Mouse (Mus musculus): ENCODE measurements around the gene Tmsb4x. TPM values are rescaled to one million over a fixed set of nuclear protein-coding genes. Genes with fewer than 3 reads are reported as not detected.

Tmsb4x gene
- polyA plus RNA-seq, 1 experiment = 583 TPM

DNA sequence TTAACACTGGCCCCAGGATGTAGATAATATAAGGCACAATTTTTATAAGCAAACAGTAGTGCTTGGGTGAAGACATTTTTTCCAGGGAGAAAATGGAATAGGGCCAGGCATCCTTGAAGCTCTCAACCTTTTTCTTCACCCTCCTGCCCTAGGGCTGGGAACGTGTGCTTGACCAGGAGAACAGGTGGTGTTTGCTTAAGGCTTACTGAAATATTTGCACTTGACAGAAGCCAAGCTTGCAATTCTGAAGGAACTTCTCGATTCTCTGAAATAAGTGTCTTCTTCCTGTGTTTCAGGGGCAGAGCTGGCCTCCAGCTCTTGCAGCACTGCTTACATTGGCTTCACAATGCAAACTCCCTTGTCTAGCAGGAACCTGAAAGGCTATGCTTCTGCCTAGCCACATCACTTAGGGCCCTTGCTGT is 13.9 kb downstream of the Tmsb4x start:
- Histone ChIP-seq H3K27me3 (ENCODE audit: control insufficient read depth, insufficient read depth, low read length) (no peaks in the 10 kb centered on the region), H3K27ac (ENCODE audit: control insufficient read depth, insufficient read depth, low read length) (no peak overlapping the region), H3K36me3 (ENCODE audit: control insufficient read depth, insufficient read depth, low read length) (no peaks in the 10 kb centered on the region), H3K4me1 (replicated peaks; ENCODE audit: control insufficient read depth, insufficient read depth, low read length) (no peaks in the 10 kb centered on the region), H3K4me3 (ENCODE audit: control insufficient read depth, insufficient read depth, low read length) (no peak overlapping the region)
- TF ChIP-seq CTCF (IDR thresholded peaks at IDR 0.05; ENCODE audit: borderline replicate concordance, control insufficient read depth, extremely low read depth, insufficient read depth, low read length, poor library complexity) (no peak), POLR2A (IDR thresholded peaks at IDR 0.05; ENCODE audit: control insufficient read depth, extremely low read depth, insufficient read depth, low read length, poor library complexity) (no peak)
- WGBS = 41% methylated on average over 2 of the region's 2 CpGs
- no peak for DNase-seq

GRCm38 (mm10) chrX:167186306-167186705 is 22.8 kb downstream of the Tmsb4x start:
- TF ChIP-seq CTCF (IDR thresholded peaks at IDR 0.05; ENCODE audit: borderline replicate concordance, control insufficient read depth, extremely low read depth, insufficient read depth, low read length, poor library complexity) = no peak
- TF ChIP-seq POLR2A (IDR thresholded peaks at IDR 0.05; ENCODE audit: control insufficient read depth, extremely low read depth, insufficient read depth, low read length, poor library complexity) = no peak
- Histone ChIP-seq H3K36me3 (ENCODE audit: control insufficient read depth, insufficient read depth, low read length) (no peaks in the 10 kb centered on the region), H3K4me1 (replicated peaks; ENCODE audit: control insufficient read depth, insufficient read depth, low read length) (no peaks in the 10 kb centered on the region; the same call in 1 of the 2 replicates), H3K27me3 (ENCODE audit: control insufficient read depth, insufficient read depth, low read length) (no peaks in the 10 kb centered on the region), H3K27ac (ENCODE audit: control insufficient read depth, insufficient read depth, low read length) (no peak overlapping the region), H3K4me3 (ENCODE audit: control insufficient read depth, insufficient read depth, low read length) (no peak overlapping the region)
- DNase-seq = no peak
- WGBS = 63% methylated on average over 2 of the region's 2 CpGs

- H3K36me3 ChIP-seq (ENCODE audit: control insufficient read depth, insufficient read depth, low read length) = no peaks in the 10 kb centered on the region
- peaks cover 5% of the 10 kb centered on the region for H3K4me1 ChIP-seq (replicated peaks; ENCODE audit: control insufficient read depth, insufficient read depth, low read length)
- H3K4me3 ChIP-seq (ENCODE audit: control insufficient read depth, insufficient read depth, low read length) = no peak overlapping the region
- H3K27ac ChIP-seq (ENCODE audit: control insufficient read depth, insufficient read depth, low read length) = no peak overlapping the region
- DNase-seq = no peak
- 95% methylated on average over 6 of the region's 6 CpGs for WGBS
- no peaks in the 10 kb centered on the region for H3K27me3 ChIP-seq (ENCODE audit: control insufficient read depth, insufficient read depth, low read length)
- TF ChIP-seq POLR2A (IDR thresholded peaks at IDR 0.05; ENCODE audit: control insufficient read depth, extremely low read depth, insufficient read depth, low read length, poor library complexity) (no peak), CTCF (IDR thresholded peaks at IDR 0.05; ENCODE audit: borderline replicate concordance, control insufficient read depth, extremely low read depth, insufficient read depth, low read length, poor library complexity) (no peak)
Observed at GRCm38 (mm10) chrX:167183535-167183934, 25.6 kb downstream of the Tmsb4x start.

GRCm38 (mm10) chrX:167182411-167182810 is 26.7 kb downstream of the Tmsb4x start:
- H3K27ac ChIP-seq (ENCODE audit: control insufficient read depth, insufficient read depth, low read length) = no peak overlapping the region
- no peaks in the 10 kb centered on the region for H3K27me3 ChIP-seq (ENCODE audit: control insufficient read depth, insufficient read depth, low read length)
- no peak overlapping the region for H3K4me3 ChIP-seq (ENCODE audit: control insufficient read depth, insufficient read depth, low read length)
- no peak for TF ChIP-seq POLR2A (IDR thresholded peaks at IDR 0.05; ENCODE audit: control insufficient read depth, extremely low read depth, insufficient read depth, low read length, poor library complexity)
- no peak for TF ChIP-seq CTCF (IDR thresholded peaks at IDR 0.05; ENCODE audit: borderline replicate concordance, control insufficient read depth, extremely low read depth, insufficient read depth, low read length, poor library complexity)
- 22% methylated on average over 5 of the region's 5 CpGs for WGBS
- DNase-seq = peak; percentile 28
- H3K36me3 ChIP-seq (ENCODE audit: control insufficient read depth, insufficient read depth, low read length) = no peaks in the 10 kb centered on the region
- H3K4me1 ChIP-seq (replicated peaks; ENCODE audit: control insufficient read depth, insufficient read depth, low read length) = peaks cover 5% of the 10 kb centered on the region

DNA sequence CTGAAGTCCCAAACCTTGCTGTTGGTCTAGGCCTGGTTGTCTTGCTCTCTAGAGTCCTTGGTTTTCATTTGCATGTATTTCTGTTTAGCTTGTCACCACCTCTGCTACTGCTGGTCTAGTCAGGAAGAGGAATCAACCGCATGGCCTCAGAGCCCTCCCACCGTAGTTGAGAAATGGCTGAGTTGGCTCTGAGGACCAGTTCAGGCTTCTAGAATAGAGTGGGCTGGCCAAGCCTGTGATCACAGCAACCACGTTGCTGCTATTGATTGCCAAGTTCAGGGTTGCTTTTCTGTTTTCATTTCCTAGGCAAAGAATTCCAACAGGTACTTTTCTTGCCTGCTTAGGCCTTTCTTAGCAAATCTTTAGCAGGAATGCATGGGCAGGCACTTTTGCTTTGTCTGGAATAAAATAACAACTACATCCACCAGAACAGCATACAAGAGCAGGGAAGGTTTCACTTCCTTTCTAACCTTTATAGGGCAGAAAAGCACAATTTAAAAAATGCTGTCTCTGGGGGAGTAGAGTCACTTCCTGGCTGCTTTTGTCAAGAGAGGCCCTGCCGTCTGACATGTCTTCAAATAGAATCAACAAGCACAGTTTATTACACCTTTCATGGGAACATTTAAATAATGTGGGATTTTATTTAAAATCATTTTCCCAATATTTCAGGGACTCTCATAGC is 29.0 kb downstream of the Tmsb4x start:
- DNase-seq = peak; percentile 18
- H3K27ac ChIP-seq (ENCODE audit: control insufficient read depth, insufficient read depth, low read length) = peak overlapping the region; percentile 87
- peaks cover 5% of the 10 kb centered on the region for H3K4me1 ChIP-seq (replicated peaks; ENCODE audit: control insufficient read depth, insufficient read depth, low read length)
- WGBS = 7% methylated on average over 4 of the region's 4 CpGs
- TF ChIP-seq POLR2A (IDR thresholded peaks at IDR 0.05; ENCODE audit: control insufficient read depth, extremely low read depth, insufficient read depth, low read length, poor library complexity) (no peak), CTCF (IDR thresholded peaks at IDR 0.05; ENCODE audit: borderline replicate concordance, control insufficient read depth, extremely low read depth, insufficient read depth, low read length, poor library complexity) (no peak)
- no peaks in the 10 kb centered on the region for H3K27me3 ChIP-seq (ENCODE audit: control insufficient read depth, insufficient read depth, low read length)
- no peaks in the 10 kb centered on the region for H3K36me3 ChIP-seq (ENCODE audit: control insufficient read depth, insufficient read depth, low read length)
- no peak overlapping the region for H3K4me3 ChIP-seq (ENCODE audit: control insufficient read depth, insufficient read depth, low read length)

GRCm38 (mm10) chrX:167179549-167179948 is 29.6 kb downstream of the Tmsb4x start:
- Histone ChIP-seq H3K36me3 (ENCODE audit: control insufficient read depth, insufficient read depth, low read length) (no peaks in the 10 kb centered on the region), H3K4me1 (replicated peaks; ENCODE audit: control insufficient read depth, insufficient read depth, low read length) (peaks cover 5% of the 10 kb centered on the region), H3K27ac (ENCODE audit: control insufficient read depth, insufficient read depth, low read length) (no peak overlapping the region; the same call in 1 of the 2 replicates), H3K4me3 (ENCODE audit: control insufficient read depth, insufficient read depth, low read length) (no peak overlapping the region), H3K27me3 (ENCODE audit: control insufficient read depth, insufficient read depth, low read length) (no peaks in the 10 kb centered on the region)
- 87% methylated on average over 3 of the region's 3 CpGs for WGBS
- TF ChIP-seq CTCF (IDR thresholded peaks at IDR 0.05; ENCODE audit: borderline replicate concordance, control insufficient read depth, extremely low read depth, insufficient read depth, low read length, poor library complexity) (no peak), POLR2A (IDR thresholded peaks at IDR 0.05; ENCODE audit: control insufficient read depth, extremely low read depth, insufficient read depth, low read length, poor library complexity) (no peak)
- DNase-seq = no peak
